Mouse (Mus musculus) forelimb bud, embryonic 11.5 days (tissue): Measurements from ENCODE around the gene Nxpe4.

Experiments used
- DNase-seq: peaks from one replicate; pipeline ENCODE4 v3.0.0-alpha.2; 2012; ENCODE audit warnings: low read depth, low spot score

Gene Nxpe4

DNA sequence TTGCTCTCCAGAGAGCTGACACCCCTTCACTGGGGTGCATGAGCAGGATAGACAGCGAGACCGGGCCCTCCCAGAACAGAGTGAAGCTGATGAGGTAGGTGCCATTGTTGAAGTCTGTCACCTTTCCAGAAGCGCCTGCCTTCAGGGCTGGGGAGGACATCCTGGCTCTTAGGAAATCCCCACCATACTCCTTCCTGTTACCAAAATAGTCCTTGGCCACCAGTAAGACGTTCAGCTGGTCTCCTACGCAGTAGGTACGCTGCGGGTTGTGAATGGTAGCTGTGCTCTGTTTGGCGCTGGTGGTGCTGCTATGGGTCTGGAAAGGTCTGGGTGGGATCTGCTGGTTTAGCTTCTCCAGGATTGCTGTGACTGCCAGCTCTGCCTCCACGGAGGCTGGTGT lies 164.5 kb downstream of the Nxpe4 start:
- DNase-seq, result no peak

DNA sequence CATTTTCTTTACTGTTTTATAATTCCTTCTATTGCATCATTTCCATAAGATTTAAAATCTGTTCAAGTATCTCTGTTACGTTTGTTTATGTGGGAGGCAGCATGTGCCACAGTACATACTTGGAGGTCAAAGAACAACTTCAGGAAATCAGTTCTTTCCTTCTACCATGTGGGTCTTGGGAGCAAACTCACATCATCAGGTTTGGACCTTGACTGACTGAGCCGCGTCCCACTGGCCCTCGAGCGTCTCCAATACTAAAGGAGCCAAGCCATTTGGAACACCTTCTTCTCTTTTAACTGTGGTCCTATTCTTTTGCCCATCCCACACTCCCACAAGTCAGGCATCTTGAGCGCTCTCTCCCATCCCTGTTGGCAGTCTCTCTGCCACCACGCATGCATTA lies 167.8 kb downstream of the Nxpe4 start:
- DNase-seq, result no peak

DNA sequence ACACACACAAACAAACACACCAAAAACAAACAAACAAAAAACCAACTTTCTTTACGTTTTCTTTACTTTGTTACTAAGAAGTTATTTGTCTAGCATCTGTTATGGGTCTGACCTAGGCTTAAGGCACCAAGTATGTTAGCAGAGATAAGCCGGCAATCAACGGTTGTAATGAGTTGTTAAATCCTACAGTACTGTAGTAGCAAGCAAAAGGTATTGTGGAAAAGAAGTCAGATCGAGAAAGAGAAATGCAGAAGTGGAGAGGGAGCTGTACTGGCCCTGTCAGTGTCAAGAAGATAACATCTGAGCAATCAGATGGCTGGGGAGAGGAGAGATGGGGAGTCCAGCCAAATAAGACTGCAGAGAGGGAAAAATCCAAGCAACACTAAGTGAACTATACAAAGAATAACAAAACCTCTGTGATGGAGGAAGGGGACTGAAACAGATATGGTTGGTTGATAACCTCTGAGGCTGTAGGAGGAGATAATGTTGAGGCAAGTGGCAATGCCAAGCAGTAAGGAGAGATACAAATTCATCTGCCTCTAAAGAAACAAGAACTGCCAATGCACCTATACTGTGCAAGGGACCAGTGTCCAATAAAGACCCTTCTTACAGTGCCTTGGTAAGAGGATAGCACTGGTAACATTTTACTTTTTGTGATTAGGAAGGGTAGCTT lies 177.1 kb downstream of the Nxpe4 start:
- no peak for DNase-seq

DNA sequence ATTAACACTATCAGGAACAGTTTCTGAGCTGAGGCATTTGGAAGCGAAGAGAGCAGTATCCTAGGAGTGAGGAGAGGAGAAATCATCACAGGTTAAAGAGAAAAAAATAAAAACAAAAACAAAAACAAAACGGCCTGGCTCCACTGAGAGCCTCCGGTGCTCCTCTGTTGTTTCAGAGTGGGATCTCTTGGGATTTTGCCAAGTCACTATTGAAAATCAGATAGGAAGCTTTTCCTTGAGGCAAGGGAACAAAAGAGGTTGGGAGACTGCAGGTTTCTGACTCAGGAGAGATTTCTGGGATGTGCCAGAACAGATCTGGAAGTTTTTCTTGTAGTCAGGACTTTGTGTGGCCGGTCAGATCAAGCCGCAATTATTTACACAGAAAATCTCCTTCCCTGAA lies 177.7 kb downstream of the Nxpe4 start:
- DNase-seq, result no peak

DNA sequence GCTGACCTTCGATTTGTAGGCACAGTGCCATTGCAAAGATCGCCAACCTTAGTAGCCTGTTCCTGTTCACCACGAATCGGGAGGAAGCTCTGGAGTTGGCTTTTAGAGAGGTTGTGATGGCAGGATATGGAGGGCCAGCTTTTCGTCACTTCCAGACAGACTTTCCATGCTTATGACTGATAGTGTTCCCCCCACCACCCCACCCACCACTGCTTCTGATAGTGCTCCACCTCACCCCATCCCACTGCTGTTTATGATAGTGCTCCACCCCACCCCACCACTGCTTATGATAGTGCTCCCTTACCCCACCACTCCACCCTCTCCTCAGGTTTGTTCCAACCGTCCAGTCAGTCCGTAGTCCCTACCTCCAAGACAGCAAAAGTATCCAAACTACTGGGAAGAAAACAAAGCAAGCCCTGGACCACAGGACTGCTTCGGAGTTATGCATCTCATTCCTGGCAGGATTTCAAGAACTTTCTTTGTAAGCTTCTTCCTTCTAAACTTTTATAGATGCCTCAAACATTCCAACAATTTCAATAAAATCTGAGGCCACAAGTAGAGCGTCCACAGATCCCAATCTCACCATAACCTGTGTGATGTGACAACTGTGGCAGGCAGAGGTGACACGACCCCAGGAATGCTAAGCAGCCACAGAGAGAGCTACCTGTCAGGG lies 179.0 kb downstream of the Nxpe4 start:
- DNase-seq, result no peak

DNA sequence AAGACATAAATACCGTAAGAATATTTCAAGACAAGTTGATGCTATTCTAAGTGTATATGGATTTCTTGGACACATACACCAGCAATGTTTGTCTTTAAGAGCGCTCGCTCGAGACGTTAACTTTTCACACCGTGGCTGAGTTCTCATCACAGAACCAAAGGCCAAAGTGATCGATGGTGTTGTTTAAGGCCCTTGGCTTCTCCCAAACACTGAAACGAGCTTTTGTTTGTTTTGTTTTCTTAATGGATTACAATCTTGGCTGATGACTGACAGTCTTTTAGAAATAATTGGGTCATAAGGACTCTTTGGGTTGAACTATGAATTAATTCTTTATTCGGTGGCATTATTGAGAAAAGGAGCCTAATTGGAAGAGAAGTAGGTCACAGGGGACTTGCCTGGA lies 183.6 kb downstream of the Nxpe4 start:
- no peak for DNase-seq

DNA sequence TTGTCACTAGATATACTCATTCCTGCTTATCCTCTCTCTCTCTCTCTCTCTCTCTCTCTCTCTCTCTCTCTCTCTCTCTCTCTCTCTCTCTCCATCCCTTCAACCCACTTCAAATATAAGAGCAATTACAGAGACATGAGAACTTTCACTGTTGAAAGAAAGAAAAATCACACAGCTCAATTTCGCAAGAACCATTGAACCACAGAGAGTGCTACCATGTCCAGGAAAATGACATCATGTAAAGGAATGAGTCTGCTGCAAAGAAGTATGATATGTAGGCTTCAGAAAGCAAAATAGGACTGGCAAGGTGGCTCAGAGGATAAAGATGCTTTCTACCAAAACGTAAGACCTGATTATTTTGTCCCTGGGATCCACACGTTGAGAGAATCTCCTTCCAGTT lies 184.0 kb downstream of the Nxpe4 start:
- no peak for DNase-seq

DNA sequence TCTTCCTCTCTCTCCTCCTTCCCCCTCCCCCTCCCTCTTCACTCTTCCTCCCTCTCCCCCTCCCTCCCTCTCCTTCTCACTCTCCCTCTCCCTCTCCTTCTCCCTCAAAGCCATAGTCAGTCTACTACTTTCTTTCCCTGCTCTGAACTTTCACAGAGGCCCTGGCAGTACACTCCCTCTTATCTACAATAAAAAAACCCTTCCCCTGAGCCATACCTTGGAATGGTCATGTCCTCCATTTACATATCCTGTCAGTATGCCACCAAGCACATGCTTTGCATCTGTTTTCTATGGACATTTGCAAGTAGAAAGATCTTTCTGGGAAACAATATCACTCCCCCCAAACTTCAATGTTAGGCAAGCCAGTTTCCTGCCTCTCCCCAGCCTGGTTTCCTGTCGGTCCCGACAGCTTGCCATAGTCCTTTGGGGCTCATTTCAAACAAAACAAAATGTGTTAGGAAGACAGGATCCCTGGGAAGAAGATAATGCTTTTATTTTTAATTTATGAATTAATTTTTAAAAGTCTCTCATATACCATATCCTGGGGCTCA lies 191.4 kb downstream of the Nxpe4 start, which contains the start of gene Nxpe2:
Gene Nxpe2 (minus strand): TSS at position 307 of the 551 bp plus-strand sequence.
- DNase-seq, result no peak

DNA sequence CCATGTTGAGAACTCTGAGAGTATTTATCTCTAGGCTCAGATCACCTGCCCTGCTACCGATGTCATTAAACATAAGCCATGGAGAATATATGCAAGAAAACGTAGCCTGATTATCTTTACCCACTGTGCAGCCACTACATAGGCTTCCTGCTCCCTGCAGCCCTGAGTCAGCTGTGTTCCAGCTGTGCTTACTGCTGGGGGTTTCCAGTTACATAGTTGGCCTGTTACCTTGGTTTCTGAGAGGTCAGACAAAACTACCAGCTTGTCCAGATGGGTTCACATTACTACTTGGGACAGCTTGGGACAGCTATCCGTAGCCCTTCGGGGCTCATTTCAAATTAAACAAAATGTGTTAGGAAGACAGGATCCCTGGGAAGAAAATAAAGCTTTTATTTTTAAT lies 192.3 kb downstream of the Nxpe4 start:
- peak; percentile 65 for DNase-seq

DNA sequence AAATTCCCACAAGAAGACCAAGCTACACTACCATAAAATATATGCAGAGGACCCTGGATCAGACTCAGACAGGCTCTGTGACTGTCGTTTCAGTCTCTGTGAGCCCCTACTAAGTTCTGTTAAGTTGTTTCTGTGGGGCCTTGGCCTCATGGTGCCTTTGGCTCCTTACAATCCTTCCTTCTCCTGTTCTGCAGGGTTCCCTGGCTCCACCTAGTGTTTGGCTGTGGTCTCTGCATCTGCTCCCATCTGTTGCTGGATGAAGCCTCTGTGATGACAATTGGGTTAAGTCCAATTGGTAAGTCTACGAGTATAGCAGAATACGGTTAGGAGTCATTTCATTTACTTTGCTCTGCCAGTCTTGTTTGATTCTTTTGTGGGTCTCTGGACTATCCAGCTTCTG lies 193.0 kb downstream of the Nxpe4 start:
- DNase-seq, result peak; percentile 70

DNA sequence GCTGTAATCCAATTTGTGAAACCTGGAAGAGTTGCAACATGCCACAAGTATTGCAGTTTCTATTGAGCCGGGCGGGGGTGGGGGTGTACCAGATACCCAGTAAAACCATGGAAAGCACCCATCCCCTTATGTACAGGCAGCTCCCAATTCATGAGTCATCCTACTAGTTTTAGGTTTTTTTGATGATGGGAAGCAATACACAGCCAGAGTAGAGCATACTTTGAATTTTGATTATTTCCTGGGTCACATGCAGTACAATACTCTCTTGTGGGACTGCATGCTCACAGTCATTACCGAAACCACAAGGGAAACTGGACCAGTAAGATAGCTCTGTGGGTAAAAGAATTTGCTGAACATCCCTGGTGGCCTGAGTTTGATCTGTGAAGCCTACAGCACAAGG lies 195.3 kb downstream of the Nxpe4 start:
- no peak for DNase-seq

DNA sequence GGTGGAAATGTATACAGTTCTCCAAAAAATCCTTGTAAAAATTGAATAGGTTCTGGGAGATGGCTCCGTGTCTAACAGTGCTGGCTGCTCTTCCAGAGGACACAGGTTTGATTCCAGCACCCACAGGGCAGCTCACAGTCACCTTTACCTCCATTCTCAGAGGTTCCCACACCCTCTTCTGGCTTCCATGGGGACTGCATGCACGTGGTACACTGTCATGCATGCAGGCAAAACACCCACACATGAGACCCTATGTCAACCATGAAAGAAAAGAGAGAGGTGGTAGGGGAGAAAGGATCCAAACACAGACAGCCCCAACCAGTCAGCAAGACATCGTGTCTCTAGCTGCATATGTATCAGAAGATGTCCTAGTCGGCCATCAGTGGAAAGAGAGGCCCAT lies 199.0 kb downstream of the Nxpe4 start:
- DNase-seq, result no peak

DNA sequence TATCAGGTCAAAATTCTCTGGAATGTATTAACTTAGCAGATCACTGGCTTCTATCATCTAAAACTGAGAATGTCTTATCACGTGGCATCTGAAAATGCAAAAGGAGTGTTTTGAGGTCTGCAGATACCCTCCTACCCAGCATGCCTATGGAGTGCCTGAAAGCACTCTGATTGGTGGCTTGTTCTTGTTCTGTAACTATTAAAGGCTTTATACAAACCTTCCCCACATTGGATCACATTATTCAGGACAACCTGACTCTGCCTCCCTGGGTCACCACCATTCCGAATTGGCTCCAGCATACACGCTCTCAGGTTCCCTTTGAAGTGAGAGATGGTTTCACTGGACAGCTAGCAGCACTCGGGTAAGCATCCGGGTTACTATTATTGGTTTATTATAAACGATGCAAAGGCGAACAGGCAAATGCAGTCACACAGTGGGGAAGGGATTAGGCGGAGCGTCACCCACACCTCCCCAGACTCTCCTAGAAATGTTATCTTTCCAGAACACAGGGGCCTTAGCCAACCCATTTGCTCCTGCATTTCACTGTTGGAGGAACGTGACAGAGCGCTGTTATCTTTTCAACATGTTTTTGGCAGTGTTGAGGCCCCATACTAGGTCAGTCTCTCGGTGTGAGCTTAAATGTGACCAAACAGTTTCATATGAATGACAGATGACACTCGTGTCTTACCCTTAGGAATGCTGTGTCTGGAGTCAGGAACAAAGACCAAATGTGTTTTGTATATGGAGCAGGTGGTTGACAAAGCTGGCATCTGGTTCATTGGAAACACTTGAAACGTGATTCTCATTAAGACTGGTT lies 200.2 kb downstream of the Nxpe4 start:
- no peak for DNase-seq

DNA sequence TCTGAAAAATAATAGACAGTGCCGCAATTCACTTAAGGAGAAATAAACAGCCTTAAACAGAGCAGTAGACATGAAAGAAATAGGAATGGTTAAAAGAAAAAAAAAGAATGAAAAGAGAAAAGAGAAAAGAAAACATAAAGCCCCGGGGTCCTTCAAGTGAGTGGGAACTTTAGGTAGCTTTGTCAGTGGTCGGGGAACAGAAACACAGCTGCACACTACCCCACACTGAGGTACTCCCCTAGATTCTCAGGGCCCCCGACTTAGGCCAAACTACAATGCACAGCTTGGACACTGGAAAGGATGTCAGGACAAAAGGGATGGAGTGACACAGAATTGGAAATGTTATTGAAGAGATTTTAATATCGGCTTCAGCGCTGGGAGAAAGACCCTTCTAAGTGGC lies 200.9 kb downstream of the Nxpe4 start:
- no peak for DNase-seq

DNA sequence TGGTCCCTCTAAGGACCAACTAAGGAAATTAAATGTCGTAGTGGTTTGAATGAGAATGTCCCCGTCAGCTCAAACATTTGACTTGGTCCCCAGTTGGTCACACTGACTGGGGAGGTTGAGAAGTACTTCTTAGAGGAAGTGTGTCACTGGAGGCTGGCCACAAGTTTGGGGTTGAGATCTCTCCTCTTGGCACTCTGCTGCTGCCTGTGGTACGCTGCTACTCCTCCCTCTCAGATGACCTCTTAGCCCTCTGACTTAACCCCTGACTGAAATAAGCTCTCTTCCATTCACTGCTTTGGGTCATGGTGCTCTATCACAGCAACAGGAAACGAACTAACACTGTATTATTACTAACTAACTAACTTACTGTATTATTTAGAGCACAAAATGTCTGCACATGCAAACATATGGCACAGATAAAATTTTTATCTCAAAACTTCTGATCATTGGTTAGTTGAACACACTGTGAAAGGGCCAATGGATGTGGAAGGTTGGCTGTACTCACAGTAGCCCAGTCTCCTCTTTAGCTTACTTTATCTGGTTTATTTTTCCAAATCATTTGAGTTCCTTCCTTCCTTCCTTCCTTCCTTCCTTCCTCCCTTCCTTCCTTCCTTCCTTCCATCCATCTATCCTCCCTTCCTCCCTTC lies 211.5 kb downstream of the Nxpe4 start:
- DNase-seq, result no peak

DNA sequence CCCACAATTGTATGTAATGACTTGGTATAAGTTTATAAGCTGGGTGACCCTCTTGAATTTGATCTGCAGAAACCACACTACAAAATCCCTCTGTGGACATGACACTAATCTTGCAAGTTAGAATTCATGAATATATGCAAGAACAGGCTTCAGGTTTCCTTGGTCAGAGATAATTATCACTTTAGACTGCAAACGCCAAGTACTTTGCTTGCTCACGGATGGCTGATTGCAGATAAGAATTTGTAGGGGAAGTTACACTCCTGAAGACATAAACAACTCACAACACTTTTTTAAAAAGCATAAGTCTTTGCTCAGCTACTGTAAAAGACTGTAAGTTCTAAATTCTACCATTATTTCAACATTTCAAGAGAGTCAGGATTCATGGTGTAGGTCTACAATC lies 212.5 kb downstream of the Nxpe4 start:
- no peak for DNase-seq

DNA sequence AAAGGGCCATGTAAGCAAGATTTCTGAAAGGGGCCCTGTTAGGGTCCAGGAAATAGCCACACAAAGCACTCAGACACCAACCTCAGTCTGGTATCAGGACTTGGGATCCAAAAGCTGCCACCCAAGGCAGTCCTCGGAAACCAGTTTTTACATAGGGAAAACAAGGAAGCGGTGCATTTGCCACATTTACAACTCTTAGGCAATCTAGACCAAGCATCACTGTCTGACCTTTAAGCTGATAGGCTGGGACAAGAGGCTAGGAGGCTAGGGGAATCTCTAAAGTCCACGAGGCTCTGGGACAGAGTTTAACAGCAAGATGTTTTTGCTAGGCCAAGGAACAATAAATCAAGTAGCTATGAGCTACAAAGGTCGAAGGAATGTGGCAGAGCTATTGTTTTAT lies 226.6 kb downstream of the Nxpe4 start:
- DNase-seq, result no peak

DNA sequence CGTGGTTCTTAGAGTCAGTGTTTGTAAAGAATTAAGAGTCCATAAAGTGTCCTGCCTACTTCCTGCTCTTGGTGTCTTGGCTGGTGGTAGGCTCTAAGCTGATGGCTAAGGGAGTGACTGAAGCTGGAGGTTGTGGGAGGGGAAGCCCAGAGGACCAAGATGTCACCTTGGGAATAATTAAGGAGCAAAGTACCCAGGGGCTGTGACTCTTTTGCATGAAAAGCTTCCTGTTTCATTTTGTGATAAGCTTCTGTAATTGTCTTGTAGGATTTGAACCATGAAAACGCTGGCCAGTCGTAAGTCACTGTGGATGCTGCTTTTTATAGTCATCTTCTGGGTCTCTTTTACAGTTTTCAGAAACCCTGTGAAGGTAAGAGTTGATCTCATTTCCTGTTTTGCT lies 228.2 kb downstream of the Nxpe4 start:
- no peak for DNase-seq

DNA sequence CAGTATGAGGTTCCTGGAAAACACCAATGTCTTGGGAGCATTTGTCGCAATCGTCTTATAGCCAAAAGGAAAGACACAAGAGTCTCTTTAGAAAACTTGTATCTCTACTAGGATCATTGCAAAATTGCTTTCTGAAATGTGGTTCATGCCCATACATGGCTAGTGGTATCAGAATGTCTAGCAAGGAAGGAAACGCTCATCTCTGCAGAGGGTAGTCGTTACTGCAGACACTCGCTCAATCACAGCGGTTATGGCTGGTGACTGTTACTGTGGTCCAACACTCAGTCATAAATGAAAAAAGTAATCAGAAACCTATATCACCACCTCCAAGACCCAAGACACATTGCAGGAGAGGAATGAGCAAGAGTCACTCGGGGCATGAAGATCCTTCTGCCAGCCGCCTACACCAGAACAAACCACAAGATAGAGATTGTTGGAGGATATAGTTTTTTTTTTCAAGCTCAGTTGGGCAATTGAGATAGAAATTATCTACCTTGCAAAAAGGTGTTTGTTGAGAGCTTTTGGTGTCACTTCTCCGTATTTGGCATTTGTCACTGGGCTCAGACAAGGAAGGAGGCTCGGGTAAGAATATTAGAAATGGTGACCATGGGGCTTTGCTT lies 241.9 kb downstream of the Nxpe4 start:
- DNase-seq, result no peak

DNA sequence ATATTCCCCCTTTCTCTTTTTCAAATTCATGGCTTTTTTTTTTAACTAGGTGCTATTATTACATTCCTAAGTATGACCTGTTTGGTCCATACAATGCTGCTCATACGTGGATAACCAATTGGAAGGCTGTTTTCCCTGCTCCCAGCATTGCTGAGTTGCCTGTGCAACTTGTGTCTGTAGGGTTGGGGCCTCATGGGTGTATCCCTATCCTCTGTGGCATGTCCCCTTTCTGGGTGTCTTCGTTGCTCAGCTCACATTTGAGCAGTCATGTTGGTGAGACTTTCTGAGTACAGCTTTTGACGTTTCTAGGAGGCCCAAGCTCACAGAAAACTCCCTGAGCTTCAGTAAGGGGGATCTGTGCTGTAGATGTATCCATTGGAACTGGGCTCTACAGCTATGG lies 242.9 kb downstream of the Nxpe4 start:
- no peak for DNase-seq

DNA sequence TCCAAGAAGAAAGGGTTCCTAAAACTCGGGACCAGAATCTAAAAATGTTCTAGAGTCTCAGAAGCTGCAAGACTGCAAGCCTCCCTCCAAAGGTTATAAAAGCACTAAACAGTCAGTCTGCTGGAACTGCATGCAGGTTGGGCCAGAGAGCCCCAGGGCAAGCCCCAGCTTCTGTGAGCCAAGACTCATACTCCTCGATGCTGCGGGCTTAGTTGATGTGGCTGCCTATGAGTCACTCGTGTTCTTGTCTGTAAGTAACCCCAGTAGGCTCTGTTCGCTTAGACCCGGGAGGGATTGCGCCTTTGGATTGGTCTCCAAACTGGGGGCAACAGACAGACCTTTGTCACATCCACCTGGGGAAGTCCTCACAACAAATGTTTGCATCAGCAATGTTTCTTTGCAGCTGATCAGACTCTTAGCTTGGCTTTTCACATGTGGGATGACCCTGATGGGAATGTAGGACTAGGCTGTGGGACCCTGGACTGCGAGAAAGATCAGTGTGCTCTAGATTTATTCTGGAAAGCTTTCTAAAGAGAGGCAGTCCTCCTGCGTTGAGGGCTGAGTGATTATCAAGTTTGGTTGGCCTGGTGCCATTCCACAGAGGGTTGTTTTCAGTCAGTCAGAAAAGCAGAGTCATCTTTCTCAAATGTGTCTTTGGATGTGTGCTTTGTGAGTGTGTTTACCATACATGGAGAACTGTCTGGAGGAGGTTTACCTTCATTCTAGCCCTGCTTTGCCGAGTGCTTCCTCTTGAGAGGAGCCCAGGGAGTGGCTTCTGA lies 245.9 kb downstream of the Nxpe4 start:
- no peak for DNase-seq
